Mouse (Mus musculus) monocyte, adult 2 months (primary cell): ENCODE measurements around the gene Cphx3.
"Not testable (repeated sequence)": the region's sequence is repeated elsewhere in the genome, so short reads cannot be mapped to it uniquely, and the experiment has no call there.

Experiments used
- DNase-seq, 2 experiments: peaks; one replicate each; pipeline ENCODE4 v3.0.0; 2022; ENCODE audit warnings: low spot score in 2 of 2, low read depth in 1 of 2

Gene Cphx3

DNA sequence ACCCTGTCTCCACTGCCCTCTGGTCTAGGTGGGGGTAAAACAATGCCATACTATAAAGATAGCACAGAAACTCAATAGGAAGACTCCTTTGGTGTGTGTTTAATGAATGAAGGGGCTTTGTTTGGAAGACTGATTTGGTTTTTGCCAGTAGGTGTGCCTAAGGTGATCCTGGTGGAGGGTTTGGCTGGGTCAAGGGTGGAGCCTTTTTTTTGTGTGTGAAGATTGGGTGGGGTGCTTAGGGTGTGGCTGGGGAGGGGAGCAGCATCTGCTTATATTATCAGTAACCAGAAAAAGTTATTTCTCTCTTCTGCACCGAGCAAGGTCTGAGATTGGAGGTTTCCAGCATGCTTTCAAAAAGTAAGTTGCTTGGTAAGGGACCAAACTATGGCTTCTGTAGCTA, at the start of gene Cphx3:
Gene Cphx3, plus strand, starts transcription at position 301 of the 400 bp plus-strand sequence.
- not testable (repeated sequence) for DNase-seq

DNA sequence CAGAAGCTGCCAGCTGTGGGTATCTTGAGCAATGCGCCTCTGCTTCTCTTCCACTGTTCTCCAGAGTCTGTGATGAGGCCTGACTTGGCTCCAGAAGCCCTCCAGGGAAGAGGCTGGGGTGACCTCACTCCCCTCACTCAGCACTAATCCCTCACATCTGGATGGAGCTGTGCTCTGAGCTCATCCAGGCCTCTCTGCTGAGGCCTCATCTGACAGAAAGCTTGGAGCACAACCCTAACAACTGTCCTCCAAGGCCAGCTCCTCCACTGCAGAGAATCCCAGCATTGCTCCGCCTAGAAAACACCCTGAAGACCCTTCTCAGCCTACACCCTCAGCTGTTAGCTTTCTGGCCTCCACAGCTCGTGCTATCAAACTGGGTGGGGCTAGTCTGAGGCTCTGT, 47.7 kb upstream of the Cphx3 start:
- not testable (repeated sequence) for DNase-seq

DNA sequence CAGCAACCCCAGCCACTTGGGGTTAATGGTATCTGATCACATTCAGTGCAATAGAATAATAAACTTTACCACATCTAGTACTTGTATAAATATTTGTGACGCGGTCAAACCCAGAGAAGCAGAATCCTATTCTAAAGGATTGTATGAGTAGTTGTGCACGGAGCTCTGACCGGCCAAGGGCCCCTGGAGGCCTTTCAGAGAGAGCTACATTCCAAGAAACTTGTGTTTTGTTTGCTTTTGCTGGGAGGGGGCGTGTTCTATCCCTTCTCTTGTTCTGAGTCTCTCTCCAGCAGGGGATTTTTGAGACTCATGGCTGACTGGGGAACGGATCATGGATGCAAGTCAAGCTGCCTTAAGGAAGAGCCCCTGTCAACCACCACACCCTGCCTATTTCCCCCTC, 46.7 kb upstream of the Cphx3 start:
- not testable (repeated sequence) for DNase-seq

DNA sequence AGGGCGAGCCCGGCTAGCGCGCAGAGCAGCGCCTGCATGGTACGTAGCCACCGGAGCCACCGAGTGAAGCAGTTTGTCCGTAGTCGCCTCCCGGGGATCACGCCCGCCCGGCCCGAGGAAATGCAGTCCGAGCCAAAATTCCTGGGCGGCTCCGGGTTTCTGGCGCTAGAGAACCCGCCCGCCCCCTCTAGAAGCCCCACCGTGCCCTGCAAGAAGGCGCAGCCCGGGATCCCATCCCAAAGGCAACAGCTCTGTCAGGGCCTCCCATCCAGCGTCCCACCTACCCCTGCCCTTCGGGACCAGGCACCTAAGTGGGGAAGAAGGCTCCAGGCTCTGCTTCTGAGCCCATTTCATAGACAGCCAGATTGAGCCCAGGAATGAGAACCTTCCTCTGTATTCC, 39.5 kb upstream of the Cphx3 start, which contains the start of gene Gm9780:
Gene Gm9780, minus strand, starts transcription at position 101 of the 400 bp plus-strand sequence.
- not testable (repeated sequence) for DNase-seq

DNA sequence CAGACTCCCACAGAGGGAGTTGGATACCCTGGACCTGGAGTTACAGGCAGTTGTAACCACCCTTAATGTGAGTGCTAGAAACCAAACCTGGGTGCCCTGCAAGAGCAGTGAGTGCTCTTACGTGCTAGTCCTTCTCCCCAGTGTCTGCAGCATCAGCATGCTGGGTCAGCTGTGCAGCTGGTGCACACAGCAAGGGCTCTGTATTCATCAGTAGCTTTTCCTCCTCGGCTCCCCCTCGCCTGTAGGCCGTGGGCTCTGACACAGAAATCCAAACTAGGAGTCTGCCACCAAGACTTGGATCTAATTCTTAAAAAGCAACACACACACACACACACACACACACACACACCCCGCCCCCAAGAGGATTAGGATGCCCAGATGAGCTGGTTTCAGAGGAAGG, 37.1 kb upstream of the Cphx3 start:
- not testable (repeated sequence) for DNase-seq

DNA sequence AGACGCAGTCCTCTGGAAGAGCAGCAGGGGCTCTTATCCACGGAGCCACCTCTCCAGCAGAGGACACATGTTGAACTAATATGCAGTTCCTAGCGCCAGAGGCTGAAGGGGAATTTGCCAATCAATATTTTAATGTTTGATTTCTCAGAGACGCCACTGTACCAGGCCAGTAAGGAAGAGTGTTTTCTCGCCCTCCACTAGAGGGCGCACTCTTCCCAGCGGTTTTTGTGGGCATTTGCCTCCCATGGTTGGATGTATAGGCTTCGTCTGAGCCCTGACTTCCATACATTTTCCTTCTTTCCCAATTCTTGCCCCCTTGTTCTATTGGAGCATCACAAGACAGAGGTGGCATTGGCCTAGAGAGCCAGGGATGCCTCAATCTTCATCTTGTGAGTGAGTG, 35.1 kb upstream of the Cphx3 start:
- DNase-seq: not testable (repeated sequence)

DNA sequence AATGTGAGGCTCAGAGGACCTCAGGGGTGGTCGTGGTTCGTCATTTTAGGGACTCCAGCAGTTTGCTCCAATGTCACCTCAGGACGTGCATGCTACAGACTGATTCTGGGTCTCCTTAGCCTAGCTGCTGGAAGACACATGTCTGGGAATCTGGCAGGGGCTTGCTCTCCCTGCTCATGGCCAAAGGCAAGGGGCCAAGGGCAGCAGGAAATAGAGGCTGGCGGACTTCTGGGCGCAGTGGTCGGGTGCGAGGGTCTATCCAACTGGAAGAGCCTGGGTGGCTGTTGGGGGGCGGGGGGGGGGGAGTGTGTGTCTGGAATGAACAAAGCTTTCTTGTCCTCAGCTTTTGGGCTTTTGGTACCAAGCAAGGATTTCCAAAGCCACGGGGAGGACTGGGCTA, 33.3 kb upstream of the Cphx3 start:
- not testable (repeated sequence) for DNase-seq

DNA sequence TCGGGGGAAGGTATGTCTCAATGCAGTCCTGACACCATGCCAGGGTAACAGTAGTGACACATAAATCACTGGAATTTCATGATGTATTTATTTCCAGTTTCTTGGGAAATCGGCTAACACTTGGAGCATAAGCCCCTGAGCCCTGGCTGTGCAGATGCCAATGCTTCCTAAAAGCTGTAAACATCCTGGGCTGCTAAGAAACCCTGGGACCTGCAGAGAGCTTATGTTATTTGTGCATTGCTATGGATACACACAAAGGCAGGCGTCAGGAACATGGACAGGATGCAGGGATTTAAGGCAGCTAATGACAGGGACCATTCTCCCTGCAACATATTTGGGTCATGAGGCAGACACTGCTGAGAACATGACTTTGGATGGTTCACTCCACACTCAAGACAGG, 23.9 kb upstream of the Cphx3 start:
- DNase-seq: not testable (repeated sequence)

DNA sequence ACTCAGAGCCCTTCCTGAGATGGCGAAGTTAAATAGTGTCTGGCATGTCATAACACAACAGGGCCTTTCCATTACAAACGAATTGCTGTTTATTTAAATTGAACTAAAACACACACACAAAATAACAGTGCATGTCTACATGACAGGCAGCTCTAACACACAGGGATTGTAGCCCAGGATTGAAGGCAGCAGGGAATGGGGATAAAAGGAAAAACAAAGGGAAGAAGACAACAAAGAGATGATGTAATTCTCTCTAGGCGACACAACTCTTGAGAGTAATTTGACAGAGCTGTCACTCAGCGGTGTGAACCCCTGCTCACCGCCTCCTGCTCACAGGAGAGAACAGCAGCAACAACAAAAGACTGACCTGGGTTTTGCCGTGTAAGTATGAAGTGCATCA, 22.7 kb upstream of the Cphx3 start:
- DNase-seq: not testable (repeated sequence)

DNA sequence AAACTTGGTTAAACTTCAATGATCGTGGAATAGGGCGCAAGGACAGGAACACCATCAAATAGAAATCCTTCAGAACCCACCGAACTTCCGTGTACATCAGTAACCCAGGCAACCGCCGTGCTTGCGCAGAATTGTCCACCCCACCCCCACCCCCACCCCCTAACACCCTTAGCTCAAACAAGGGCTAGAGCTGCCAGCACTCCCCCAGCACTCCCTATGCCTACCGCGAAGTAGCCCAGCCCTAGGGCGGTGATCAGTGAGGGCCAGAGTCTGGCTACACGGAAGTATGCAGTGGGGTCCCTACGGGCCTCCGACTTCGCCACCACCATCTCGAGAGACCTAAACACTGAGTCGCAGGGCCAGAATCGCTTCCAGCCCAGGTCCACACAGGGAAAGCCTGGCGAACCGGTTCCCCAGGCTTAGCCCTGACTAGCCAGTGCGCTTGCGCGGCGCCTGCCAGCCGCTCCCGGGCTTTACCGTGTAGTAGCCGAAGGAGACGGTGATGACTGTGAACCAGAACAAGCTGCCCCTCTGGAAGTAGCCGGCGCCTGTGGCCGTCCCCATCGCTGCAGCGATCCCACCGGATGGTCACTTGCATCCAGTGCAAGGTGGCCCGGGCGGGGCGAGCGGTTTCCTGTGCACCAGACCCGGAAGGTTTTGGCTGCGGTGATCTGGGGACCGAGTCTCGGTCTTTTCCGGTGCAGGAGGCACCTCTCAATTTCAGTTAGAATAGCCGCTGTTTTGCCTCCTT, 15.3 kb upstream of the Cphx3 start:
- not testable (repeated sequence) for DNase-seq

DNA sequence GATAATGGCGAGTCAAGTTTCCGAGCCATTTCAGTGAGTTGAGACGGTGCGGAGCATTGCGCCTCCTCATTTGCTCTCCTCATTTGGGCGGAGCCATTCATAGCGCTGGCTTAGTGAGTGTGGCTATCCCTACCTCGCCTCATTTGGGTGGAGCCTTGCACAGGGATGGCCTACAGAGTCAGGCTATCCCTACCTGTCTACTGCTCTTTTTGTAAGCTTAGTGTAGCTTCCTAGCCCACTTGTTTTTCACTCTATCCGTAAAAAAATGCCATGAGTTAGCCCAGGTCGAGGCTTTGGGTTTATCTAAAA, 14.8 kb upstream of the Cphx3 start, which contains the start of gene Tmem254c:
Gene Tmem254c, minus strand, starts transcription at position 31 of the 309 bp plus-strand sequence.
- DNase-seq: not testable (repeated sequence)

DNA sequence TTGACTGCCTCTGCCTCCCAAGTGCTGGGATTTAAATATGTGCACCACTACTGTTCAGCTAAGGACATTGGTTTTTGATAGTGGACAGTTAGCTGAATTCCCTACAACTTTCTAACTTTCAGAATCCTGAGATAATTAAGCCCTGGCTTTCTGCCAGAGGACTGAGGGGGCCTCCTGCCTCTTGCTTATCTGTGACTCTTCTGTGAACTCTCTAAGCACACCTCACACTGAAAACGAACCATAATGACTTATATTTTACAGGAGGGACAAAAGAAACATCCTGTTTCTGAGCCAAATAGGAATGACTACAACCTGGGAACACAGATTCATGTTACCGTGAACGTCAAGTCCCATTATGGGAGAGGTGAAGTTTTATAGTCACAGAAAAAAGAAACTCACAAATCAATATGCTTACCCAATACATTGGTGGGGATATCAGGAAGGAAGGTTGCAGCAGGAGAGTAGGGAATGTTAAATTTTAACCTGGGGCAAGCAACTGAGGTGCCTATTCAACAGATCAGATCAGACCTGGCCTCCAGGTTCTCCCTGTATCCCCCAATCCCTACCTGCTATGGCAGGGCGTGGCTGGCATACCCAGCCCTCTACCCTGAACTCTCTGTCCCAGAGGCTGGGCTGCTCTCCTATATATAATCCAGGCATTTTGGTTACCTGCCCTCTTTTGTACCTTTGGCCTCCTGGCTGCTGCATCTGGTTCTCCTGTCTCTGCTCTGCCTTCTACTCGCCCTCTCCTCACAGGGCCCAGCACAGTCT, 5.3 kb upstream of the Cphx3 start:
- not testable (repeated sequence) for DNase-seq

DNA sequence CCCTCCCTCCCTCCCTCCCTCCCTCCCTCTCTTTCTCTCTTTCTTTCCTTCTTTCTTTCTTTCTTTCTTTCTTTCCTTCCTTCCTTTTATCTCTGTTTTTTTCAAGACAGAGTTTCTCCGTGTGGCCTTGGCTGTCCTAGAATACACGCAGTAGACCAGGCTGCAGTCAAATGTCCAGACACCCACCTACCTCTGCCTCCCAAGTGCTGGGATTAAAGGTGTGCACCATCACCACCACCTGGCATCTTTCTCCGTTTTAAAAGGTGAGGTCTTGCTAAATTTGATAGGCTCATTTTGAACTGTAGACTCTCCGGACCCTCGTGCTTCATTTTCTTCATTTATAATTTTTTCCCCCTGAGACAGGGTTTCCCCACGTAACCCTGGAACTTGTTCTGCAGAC, 881 bp upstream of the Cphx3 start, which contains the start of gene Cphx2:
Gene Cphx2, plus strand, starts transcription at position 301 of the 400 bp plus-strand sequence.
- DNase-seq: not testable (repeated sequence)

DNA sequence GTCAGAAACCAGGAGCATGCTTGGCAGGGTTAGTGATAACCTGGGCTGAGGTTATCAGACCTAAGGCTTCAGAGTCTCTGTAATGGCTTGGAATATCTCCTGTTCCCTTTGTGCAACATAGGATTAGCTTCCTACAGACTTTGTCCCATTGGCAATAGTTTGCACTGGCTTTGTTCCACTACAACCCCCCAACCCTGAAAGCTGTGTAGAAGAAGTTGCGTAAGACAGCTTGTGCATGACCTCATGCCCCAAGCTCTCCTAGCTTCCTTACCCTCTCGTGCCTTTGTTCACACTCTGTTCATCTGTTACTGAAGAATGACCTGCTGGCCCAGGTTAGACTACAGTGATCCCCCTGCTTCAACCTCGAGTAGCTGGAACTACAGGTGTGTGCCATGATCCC, 15.5 kb downstream of the Cphx3 start:
- DNase-seq: not testable (repeated sequence)

DNA sequence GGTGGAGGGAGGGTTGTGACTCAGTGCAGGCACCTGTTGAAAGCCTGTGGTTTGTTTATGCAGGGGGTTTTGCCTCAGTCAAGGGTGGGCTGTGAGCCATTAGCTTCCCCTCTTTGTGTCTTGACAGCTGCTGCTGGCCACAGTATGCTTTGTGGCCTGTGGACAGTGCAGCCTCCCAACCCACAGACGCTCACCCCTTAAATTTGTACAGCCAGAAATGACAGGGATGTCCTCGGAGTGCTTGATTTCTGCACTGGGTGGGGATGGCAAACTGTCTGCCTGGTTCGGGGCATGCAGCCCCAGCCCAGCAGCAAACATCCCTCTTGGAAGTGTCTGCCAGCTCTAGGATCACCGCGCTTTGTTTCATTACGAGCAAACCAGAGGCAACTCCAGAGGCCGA, 36.1 kb downstream of the Cphx3 start, which contains the start of gene Duxbl2:
Gene Duxbl2, plus strand, starts transcription at position 200 of the 400 bp plus-strand sequence.
- DNase-seq: not testable (repeated sequence)

DNA sequence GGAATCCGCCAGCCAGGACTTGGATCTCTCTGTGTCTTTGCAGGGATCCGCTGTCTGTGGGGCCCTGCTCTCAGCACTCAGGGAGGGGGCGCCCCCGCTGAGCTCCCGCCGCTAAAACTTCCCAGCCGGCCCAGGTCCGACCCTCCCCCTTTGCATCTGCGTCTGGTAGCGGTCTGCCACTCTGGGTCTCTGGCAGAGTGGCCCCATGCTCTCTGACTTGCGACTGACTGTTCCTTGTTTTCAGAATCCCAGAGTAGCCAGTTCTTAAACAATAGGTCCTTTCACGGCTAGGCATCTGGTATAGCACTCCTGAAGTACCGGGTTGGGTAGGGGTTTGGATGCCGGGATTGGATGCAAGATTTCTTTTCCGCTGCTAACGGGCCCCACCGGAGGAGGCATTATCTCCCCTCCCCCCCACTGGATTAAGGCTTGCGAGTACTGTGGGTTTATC, 36.5 kb downstream of the Cphx3 start:
- not testable (repeated sequence) for DNase-seq

DNA sequence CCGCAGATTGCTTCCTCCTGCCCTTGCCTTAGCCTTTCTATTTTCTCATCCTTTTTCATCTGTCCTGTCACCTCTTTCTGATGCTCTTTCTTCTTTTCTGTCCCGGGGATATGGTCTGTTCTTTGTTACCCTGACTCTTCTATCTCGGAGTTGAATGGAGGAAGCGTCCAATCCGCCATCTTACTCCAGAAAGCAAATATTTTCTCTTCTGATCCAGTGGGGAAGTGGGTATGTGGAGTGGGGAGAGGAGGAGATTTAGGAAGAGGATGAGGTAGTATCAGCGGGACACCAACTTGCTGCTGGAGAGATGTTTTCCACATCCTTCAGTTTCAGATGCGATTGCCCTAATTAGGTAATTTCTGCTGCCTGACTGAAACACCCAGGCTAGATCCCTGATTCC, 37.0 kb downstream of the Cphx3 start:
- DNase-seq: not testable (repeated sequence)

DNA sequence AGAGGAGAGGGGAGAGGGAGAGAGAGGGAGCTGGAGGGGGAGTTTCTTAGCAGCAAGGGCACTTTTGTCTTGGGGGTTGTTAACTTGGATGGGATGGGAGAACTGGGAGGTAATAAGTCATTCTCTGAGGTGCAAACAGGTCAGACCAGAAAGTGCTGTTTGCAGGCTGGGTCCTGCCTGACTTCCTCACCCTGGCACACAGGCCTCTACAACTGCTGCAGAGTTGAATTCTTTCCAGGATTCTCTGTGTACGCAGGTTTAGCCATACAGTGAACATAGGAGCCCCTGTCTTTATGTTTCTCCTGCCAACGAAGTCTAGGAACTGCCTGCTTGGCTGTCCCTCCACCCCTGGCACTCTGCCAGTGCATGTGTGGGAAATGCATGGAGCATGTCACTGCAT, 65.0 kb downstream of the Cphx3 start:
- DNase-seq: not testable (repeated sequence)

DNA sequence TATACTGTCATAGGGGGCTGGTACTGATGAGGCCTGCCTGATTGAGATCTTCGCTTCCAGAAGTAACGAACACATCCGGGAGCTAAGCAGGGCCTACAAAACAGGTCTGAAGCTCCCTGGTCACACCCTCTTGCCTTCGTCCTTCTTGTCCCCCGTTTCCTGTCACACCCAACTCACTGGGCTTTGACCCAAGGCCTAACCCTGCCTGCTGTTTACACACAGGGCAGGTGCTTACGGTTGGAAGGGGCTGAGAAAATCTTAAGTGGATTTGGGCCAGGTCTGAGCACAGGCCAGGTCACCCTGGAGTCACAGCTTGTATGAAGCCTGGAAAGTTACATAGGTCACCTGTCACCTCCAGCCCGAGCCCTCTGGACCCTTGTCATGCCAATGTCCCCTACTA, 73.9 kb downstream of the Cphx3 start:
- DNase-seq: not testable (repeated sequence)

DNA sequence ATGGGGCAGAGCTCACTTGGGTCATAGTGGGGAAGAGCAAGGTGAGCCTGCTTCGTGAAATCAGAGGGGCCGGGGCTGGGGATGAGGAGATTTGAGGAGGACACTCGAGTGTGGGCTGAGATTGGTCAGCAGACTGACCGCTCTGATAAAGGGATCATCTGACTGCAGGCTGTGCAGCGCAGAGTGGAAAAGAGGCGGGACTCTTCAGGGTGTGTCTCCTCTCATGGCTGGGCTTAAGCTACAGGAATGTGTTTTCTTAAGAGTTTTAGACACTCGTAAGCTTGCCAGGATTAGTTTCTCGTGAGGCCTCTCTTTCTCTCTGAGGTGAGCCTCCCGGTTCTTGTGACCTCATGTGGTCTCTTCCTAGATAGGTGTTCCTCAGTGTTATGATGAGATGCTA, 79.1 kb downstream of the Cphx3 start:
- not testable (repeated sequence) for DNase-seq

DNA sequence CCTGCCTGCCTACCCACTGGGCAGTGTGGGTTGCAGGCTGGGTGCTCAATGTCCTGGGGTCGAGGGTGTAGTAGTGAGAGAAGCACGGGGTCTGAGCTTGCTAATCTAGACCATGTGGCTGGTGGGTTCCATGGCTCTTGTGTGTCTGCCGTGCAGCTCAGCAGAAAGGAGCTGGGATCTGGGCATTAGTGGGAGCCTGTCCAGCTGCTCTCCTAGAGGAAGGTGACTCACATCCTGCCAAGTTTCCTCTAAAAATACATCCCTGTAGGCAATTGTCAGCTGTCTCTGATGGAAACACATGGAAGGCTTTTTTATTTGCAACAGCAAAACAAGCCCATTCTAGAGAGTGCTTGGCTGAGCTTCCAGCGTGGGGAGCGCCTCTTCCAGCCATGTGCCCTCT, 80.3 kb downstream of the Cphx3 start:
- not testable (repeated sequence) for DNase-seq

DNA sequence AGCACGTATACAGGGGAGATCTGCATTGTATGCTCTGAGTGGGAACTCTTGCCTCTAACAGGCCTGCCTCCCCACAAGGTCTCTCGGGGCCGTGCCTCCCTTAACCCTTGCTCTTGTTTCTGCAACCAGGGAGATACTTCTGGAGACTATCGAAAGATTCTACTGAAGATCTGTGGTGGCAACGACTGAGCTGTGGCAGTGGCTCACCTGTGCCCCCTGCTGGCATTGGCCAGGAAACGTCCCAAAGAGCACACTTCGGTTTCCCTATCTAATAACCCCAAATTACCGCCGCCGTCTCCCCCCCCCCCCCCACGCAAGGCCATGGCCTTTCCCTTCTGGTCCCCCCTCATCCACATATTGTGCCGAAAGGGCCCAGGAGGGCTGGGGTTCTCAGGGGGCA, 83.2 kb downstream of the Cphx3 start:
- not testable (repeated sequence) for DNase-seq
